Mouse (Mus musculus): ENCODE measurements around the gene Pabpn1. TPM values are rescaled to one million over a fixed set of nuclear protein-coding genes. Genes with fewer than 3 reads are reported as not detected.

Gene Pabpn1
- total RNA-seq (2021): 100 to 1,000 TPM; 334 to 350 TPM
- long read RNA-seq, experiment 1, transcript Pabpn1-208 (7 exons, 700 nt): minor isoform, 6 of 142 reads
- long read RNA-seq, experiment 1, transcript Pabpn1-207 (5 exons, 1,775 nt): minor isoform, 6 of 142 reads
- long read RNA-seq, experiment 1, transcript Pabpn1-201 (7 exons, 1,030 nt): major isoform, 48 of 142 reads
- long read RNA-seq, experiment 1, transcript Pabpn1-202 (6 exons, 1,761 nt): minor isoform, 23 of 142 reads
- long read RNA-seq, experiment 1, partial matches to known transcripts: 1 of 142 reads
- long read RNA-seq, experiment 1, other reads (novel, unspliced or antisense): 53 of 142 reads
- long read RNA-seq, experiment 2, transcript Pabpn1-201 (7 exons, 1,030 nt): major isoform, 182 of 402 reads
- long read RNA-seq, experiment 2, transcript Pabpn1-202 (6 exons, 1,761 nt): minor isoform, 83 of 402 reads
- long read RNA-seq, experiment 2, transcript Pabpn1-203 (5 exons, 903 nt): minor isoform, 6 of 402 reads
- long read RNA-seq, experiment 2, transcript Pabpn1-207 (5 exons, 1,775 nt): minor isoform, 17 of 402 reads
- long read RNA-seq, experiment 2, partial matches to known transcripts: 3 of 402 reads
- long read RNA-seq, experiment 2, other reads (novel, unspliced or antisense): 103 of 402 reads

DNA sequence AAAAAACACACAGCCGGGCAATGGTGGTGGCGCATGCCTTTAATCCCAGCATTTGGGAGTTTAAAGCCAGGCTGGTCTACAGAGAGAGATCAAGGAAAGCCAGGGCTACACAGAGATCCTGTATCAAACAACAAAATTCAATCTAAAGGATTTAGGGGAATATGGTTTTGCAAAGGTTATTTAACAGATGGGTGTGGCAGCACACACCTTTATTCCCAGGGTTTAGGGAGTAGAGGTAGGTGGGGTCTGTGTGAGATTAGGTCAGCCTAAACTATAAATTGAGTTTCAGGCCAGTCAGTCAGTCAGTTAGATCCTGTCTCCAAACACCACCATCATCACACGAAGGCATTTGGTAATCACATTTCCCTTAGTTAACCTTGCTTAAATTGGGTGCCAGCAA is at the start of gene Pabpn1:
TSS of gene Pabpn1 (plus strand) at position 301 of the 400 bp plus-strand sequence.
- no peak for DNase-seq (ENCODE audit: low spot score in 2 of 2)

DNA sequence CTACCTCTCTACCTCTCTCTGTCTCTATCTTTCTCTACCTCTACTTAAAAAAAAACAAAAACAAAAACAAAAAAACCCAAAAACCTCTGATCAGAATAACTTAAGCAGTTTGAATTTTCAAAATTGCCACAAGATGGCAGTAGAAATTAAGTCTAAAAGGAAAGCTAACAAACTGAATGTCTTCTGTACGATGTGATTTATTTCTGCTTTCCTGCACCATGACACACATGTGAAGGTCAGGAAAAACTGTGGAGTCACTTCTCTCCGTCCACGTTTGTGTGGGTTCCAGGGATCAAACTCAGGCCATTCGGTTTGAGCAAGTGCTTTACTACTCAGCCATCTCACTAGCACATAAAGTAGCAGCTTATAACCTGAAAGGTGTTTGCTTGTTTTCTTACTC is 48.8 kb upstream of the Pabpn1 start:
- no peak for DNase-seq (ENCODE audit: low spot score in 2 of 2)

DNA sequence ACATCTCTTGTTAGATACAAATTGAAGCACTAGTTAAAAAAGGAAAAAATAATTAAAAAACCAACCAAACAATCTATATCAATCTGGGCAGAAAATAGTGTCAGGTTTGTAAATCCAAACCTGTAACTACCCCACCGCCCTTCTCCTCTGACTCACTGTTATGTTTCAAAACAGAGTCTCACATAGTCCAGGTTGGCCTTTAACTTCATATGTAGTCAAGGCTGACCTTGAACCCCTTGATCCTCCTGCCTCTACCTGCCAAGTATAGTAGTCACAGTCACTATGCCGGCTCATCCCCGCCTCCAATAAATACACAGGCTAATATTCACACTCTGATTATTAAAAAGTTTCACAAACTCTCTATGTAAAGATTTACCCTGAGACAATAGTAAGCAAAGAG is 36.6 kb upstream of the Pabpn1 start:
- DNase-seq (ENCODE audit: low spot score in 2 of 2): no peak

GRCm38 (mm10) chr14:54856703-54857102 is 35.6 kb upstream of the Pabpn1 start:
- DNase-seq (ENCODE audit: low spot score in 2 of 2): no peak

- DNase-seq (ENCODE audit: low spot score in 2 of 2): no peak
Measured at GRCm38 (mm10) chr14:54857891-54858290, 34.4 kb upstream of the Pabpn1 start.

- DNase-seq (ENCODE audit: low spot score in 2 of 2): no peak
Measured at GRCm38 (mm10) chr14:54860511-54860910, 31.8 kb upstream of the Pabpn1 start.

DNA sequence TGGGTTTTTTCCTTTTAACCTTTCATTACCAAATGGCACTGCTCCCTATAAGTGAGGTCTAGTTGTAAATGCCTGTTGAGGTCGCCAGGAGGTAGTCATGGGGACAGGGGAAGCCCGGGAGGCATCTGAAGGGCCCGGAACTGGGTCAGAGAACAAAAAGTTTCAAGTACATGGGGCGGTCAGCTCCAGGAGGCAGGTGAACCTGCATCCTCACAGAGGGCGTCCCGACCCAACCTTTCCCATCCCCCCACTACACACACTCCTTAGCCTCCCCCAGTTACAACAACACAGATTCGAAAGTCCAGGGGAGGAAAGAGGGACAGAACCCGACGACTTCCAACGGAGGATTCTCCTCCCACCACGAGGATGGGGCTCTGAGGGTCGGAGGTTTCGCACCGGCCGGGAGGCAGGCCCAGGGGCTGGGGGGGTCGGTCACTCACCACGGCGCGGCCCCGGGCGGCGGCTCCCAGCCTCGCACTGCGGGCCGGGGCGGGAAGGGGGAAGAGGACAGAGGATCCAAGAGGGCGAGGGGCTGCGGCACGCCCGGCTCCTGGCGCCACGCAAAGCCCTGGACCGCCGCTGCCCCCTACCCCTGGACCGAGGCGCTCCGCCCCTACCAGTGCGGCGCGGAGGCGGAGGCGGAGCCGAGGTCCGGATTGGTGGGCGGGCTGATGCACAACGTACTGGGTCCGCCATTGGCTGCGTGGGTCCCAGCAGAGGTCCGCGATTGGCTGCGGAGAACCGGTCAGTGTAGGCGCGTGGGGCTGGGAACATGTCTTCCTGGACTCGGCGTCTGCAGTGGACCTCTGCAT is 28.6 kb upstream of the Pabpn1 start:
- DNase-seq (ENCODE audit: low spot score in 2 of 2): peak; percentile 82

- DNase-seq (ENCODE audit: low spot score in 2 of 2): no peak
Measured at GRCm38 (mm10) chr14:54864313-54865036, 27.8 kb upstream of the Pabpn1 start.

GRCm38 (mm10) chr14:54865626-54866025 is 26.7 kb upstream of the Pabpn1 start:
- no peak for DNase-seq (ENCODE audit: low spot score in 2 of 2)

GRCm38 (mm10) chr14:54866268-54866667 is 26.0 kb upstream of the Pabpn1 start:
- no peak for DNase-seq (ENCODE audit: low spot score in 2 of 2)

DNA sequence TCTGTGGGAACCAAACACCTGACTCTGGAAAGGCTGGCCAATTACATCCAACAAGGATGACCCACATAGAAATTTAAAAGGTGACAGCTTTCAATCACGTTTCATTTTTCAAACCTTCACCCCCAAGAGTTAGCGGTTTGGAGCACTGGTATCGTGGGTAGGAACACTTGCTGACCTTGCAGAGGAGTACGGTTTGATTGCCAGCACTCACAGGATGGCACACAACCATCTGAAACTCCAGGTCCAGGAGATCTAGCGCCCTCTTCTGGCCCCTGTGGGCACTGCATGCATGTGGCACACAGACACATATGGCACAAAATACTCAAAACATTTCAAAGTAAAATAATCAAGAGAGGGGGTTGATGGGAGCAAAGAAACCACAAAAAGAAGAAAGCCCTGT is 25.4 kb upstream of the Pabpn1 start:
- DNase-seq (ENCODE audit: low spot score in 2 of 2): no peak

DNA sequence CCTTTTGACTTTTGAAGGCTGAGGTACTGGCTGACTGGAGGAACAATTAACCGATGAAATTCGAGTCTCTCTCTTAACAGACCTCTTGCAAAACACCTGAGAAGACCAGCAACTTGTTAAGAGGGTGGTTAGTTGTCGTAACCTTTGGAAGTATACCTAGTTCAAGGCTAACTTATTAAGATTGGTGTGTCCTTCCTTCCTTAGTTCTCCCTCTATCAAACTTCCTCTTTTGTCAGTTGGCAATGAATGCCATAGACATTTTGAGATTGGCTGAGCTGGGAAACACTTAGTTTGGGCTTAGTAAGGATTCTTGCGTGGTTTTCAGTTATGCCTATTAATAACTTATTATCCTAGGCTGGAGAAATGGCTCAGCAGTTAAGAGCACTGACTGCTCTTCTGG is 24.3 kb upstream of the Pabpn1 start:
- DNase-seq (ENCODE audit: low spot score in 2 of 2): no peak

DNA sequence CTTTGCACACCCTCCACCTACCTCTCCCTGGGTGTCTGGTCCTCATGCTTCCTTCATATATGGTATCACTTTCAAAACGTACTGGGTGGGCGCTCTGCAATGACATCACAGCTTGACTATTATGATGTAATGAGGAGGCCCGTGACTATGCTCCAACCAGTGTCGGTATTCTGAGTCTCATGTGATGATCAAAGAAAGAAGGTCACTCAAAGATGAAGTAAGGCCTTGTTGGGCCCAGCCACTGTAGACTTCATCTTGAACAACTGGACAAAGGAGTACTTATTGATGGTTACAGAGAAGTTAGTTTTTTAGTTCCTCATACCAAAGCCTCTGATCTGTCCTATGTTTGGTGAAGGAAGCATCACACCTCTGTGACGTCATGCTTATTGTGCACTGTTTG is 21.4 kb upstream of the Pabpn1 start, which contains the start of gene Homez:
TSS of gene Homez (minus strand) at position 101 of the 400 bp plus-strand sequence.
- no peak for DNase-seq (ENCODE audit: low spot score in 2 of 2)

DNA sequence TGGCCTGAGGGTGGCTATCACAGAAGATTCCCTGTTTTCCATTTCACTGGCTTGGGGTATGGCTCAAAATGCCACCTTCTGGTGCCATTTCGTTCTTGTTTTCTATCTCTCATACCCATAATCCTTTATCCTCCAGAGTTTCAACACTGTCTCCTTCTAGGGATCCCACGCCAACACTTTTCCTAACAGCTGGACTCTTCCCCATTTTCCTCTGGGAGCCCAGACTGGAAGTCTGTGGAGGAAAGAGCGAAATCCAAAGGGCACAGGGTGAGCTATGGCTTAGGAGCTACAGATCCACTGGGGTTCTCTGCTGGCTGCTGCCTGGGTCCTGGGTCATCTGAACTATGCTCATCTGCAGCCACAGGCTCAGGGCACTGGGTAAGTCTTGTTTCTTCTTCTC is 18.1 kb upstream of the Pabpn1 start:
- no peak for DNase-seq (ENCODE audit: low spot score in 2 of 2)

- no peak for DNase-seq (ENCODE audit: low spot score in 2 of 2)
Measured at GRCm38 (mm10) chr14:54875844-54876538, 16.3 kb upstream of the Pabpn1 start.

GRCm38 (mm10) chr14:54876539-54877047 is 15.7 kb upstream of the Pabpn1 start:
- peak; percentile 77 to 85 for DNase-seq (ENCODE audit: low spot score in 2 of 2)

GRCm38 (mm10) chr14:54877048-54877715 is 15.1 kb upstream of the Pabpn1 start, which contains the start of gene Ppp1r3e:
Gene Ppp1r3e (minus strand): TSS chr14:54877550.
- DNase-seq (ENCODE audit: low spot score in 2 of 2): peak; percentile 40 to 47

DNA sequence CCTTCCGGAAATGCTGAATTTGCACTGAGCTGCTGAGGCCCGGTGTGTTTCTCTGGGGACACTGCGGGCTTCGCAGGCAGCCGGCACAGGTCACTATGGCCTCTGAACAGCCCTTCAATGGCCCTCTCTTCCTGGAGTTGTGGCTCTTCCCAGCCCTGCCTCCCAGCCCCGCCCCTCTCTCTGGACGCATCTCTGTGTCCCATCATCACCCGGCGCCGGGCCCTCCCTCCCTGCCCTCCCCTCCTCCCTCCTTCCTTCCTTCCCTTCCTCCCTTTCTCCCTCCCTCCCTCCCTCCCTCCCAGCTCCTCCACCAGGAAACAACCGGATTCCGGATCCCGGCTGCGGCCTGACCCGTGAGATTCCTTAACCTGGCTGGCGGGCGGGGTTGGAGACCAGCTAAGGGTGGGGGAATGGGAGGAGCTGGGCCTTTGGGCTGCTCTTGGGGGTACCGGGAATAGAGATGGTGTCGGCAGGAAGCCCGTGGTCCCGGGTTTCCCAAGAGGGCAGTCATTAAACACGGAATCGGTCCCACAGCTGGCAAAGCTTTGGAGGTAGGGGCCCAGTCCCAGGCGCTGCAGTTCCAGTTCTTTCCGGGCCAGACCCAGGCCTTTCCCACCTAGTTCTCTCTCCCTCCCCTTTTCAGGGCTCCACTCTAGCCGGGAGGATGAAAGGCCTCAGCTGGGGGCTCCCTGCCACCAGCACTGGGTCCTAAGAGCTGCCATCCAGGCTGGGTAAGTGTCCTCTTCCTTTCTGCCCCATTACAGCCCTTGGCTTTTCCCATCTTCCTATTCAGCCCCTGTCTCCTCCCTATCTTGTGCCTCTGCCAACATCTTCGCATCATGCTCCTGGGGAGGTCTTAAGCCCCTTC is 8.9 kb upstream of the Pabpn1 start, which contains the start of the genes Bcl2l2 and Gm20521:
TSS of gene Bcl2l2 (plus strand) at position 224 of the 868 bp plus-strand sequence.
TSS of gene Gm20521 (plus strand) at position 288 of the 868 bp plus-strand sequence.
- DNase-seq (ENCODE audit: low spot score in 2 of 2): peak; percentile 58 to 78

Data from adrenal gland, postnatal 4 days (tissue).